9 mouse cellular contexts compared by ENCODE assay signal in the genomic region with DNA sequence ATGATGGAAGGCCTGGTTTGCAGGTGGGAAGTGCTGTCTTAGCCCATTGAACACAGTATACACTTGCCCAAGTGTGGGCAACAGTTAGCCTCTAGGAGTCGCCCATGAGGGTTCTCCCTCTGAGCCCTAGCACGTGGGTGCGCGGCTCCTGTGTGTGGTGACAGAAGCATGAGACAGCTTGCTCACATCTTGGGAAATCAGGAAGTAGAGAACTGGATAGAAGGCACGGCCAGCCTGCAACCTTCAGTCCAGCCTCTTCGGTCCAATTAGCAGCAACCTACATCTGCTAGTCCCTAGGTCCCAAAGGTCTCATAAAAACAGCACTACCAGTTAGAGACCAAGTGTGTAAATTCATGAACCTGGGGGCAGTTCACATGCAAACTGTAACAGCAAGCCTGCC. TPM values are rescaled to one million over a fixed set of nuclear protein-coding genes. Genes with fewer than 3 reads are reported as not detected.
A peak's percentile ranks its signal among the peaks of the same experiment; 100 is the strongest.
DNase-seq lines count a peak whose midpoint lies in the region; ATAC-seq and TF ChIP-seq lines count a peak whose summit lies in the region.
"Had no signal": no experiment of that assay in that cellular context is flagged by ENCODE, and none has a peak within 500 bp of the region (broad histone marks: within the 10 kb centered on the region; RNA-seq: fewer than 3 reads in every experiment).

No protein-coding gene starts in this region.

- peak; percentile 36; the same call in 1 of the 2 replicates for ATAC-seq in liver, embryonic 12.5 days
- ATAC-seq in monocyte, adult 5-6 weeks (replicated peaks; ENCODE audit: insufficient number of reproducible peaks, low FRiP score, low TSS enrichment, poor library complexity, severe bottlenecking) = peak; percentile 83

- TF ChIP-seq CTCF in layer of hippocampus, adult 2 months (conservative IDR thresholded peaks at IDR 0.05) = peak; percentile 40

- no peak overlapping the region for H3K9ac ChIP-seq in liver, embryonic 12.5 days
- H3K9ac ChIP-seq: neural tube, embryonic 13.5 days; stomach, embryonic 15.5 days had no signal

- 41% methylated on average over 6 of the region's 6 CpGs for WGBS in liver, embryonic 12.5 days (ENCODE audit: insufficient replicate concordance)
- 82% methylated on average over 6 of the region's 6 CpGs for WGBS in forebrain, embryonic 10.5 days

- H3K27me3 ChIP-seq in liver, embryonic 12.5 days (replicated peaks) = no peaks in the 10 kb centered on the region
- H3K27me3 ChIP-seq in forebrain, embryonic 10.5 days (ENCODE audit: poor library complexity, severe bottlenecking) = no peaks in the 10 kb centered on the region
- H3K27me3 ChIP-seq: neural tube, embryonic 13.5 days; stomach, embryonic 15.5 days had no signal

- H3K36me3 ChIP-seq in liver, embryonic 12.5 days = no peaks in the 10 kb centered on the region
- no peaks in the 10 kb centered on the region for H3K36me3 ChIP-seq in forebrain, embryonic 10.5 days (replicated peaks)
- H3K36me3 ChIP-seq: neural tube, embryonic 13.5 days; stomach, embryonic 15.5 days had no signal

- H3K9me3 ChIP-seq in liver, embryonic 12.5 days (replicated peaks) = no peaks in the 10 kb centered on the region
- H3K9me3 ChIP-seq in forebrain, embryonic 10.5 days = no peaks in the 10 kb centered on the region
- H3K9me3 ChIP-seq: neural tube, embryonic 13.5 days; stomach, embryonic 15.5 days had no signal

- H3K27ac ChIP-seq in layer of hippocampus, adult 2 months = no peak overlapping the region
- no peak overlapping the region for H3K27ac ChIP-seq in liver, embryonic 12.5 days
- no peak overlapping the region for H3K27ac ChIP-seq in forebrain, embryonic 10.5 days
- H3K27ac ChIP-seq: stomach, embryonic 15.5 days had no signal

- H3K4me3 ChIP-seq in layer of hippocampus, adult 2 months = no peak overlapping the region
- H3K4me3 ChIP-seq in liver, embryonic 12.5 days = no peak overlapping the region
- no peak overlapping the region for H3K4me3 ChIP-seq in forebrain, embryonic 10.5 days
- H3K4me3 ChIP-seq: neural tube, embryonic 13.5 days; stomach, embryonic 15.5 days had no signal

- 0 out of 2 replicates have a peak, but pooled peaks cover 7% of the 10 kb centered on the region for H3K4me1 ChIP-seq in liver, embryonic 12.5 days
- peaks cover 7% of the 10 kb centered on the region for H3K4me1 ChIP-seq in forebrain, embryonic 10.5 days

- H3K4me2 ChIP-seq in liver, embryonic 12.5 days = no peak overlapping the region
- H3K4me2 ChIP-seq: neural tube, embryonic 13.5 days; stomach, embryonic 15.5 days had no signal

- DNase-seq in layer of hippocampus, adult 2 months (ENCODE audit: low spot score in 2 of 2) = no peak
- DNase-seq in layer of hippocampus, adult 8-10 months (ENCODE audit: low spot score in 2 of 2) = no peak
- peak; percentile 55 to 62 for DNase-seq in adrenal gland, postnatal 36 days
- DNase-seq in forebrain, embryonic 10.5 days (ENCODE audit: extremely low spot score, low spot score) = no peak
- DNase-seq in gastrocnemius, postnatal 10 days = no peak

RNA-seq across cellular contexts. Expression of gene Tomm20, which starts 36.8 kb away (rescaled TPM):
- total RNA-seq in layer of hippocampus, adult 2 months (2021) = 100 to 1,000 TPM; 209 to 214 TPM
- total RNA-seq in layer of hippocampus, adult 8-10 months (2022) = 100 to 1,000 TPM; 187 to 204 (median 195) TPM
- 100 to 1,000 TPM; 188 to 205 TPM for total RNA-seq in adrenal gland, postnatal 36 days (2021)
- 219 and 232 TPM in 2 replicates for polyA plus RNA-seq in liver, embryonic 12.5 days (2016; fragmentation: Nextera tagmentation; extraction: Ambion mirVana)
- 100 to 160 TPM (median 138 TPM) in 3 replicates for total RNA-seq in monocyte, adult 5-6 weeks (2017)
- polyA plus RNA-seq in forebrain, embryonic 10.5 days (2016; fragmentation: Nextera tagmentation; extraction: Ambion mirVana) = 294 and 298 TPM in 2 replicates
- total RNA-seq in gastrocnemius, postnatal 10 days (2021) = 100 to 1,000 TPM; 114 to 122 TPM

Comparison
In these comparisons a context has a peak if more than half of its experiments do, and no peak if none do; other contexts are left out.
1. DNase-seq: peak in adrenal gland, postnatal 36 days (2 of 2); none in layer of hippocampus, adult 2 months (0 of 2), layer of hippocampus, adult 8-10 months (0 of 2), forebrain, embryonic 10.5 days (single experiment) and gastrocnemius, postnatal 10 days (single experiment).